Mouse (Mus musculus) stomach, embryonic 15.5 days (tissue): Measurements from ENCODE around the gene Tiam1. TPM values are rescaled to one million over a fixed set of nuclear protein-coding genes. Genes with fewer than 3 reads are reported as not detected.

ENCODE experiments used
- ATAC-seq: fragments of 200-750 bp; cut with Nextera tagmentation; 2 replicates; pipeline ENCODE4 v1.8.0; 2017; ENCODE audit warnings: low read depth, moderate number of reproducible peaks, moderate TSS enrichment; ENCODE audit not compliant: insufficient read depth, low FRiP score
- H3K27ac ChIP-seq: fragments of 300-500 bp; sonication (generic); 2 replicates; pipeline ENCODE4 v1.5.1; 2015; ENCODE audit warnings: mild to moderate bottlenecking, inconsistent platforms
- H3K27me3 ChIP-seq: fragments of 300-500 bp; sonication (generic); replicated peaks from 2 replicates; pipeline ENCODE4 v1.6.1; 2015; ENCODE audit warnings: inconsistent platforms
- H3K36me3 ChIP-seq: fragments of 300-500 bp; sonication (generic); 2 replicates; pipeline ENCODE4 v1.6.1; 2015; ENCODE audit warnings: inconsistent platforms
- H3K4me1 ChIP-seq: fragments of 300-500 bp; sonication (generic); 2 replicates; pipeline ENCODE4 v1.6.1; 2015; ENCODE audit warnings: inconsistent platforms
- H3K4me2 ChIP-seq: fragments of 300-500 bp; sonication (generic); 2 replicates; pipeline ENCODE4 v1.6.1; 2015; ENCODE audit warnings: mild to moderate bottlenecking, inconsistent platforms
- H3K4me3 ChIP-seq: fragments of 300-500 bp; sonication (generic); replicated peaks from 2 replicates; pipeline ENCODE4 v1.5.1; 2015; ENCODE audit warnings: inconsistent platforms
- H3K9ac ChIP-seq: fragments of 300-500 bp; sonication (generic); 2 replicates; pipeline ENCODE4 v1.6.1; 2015; ENCODE audit warnings: inconsistent platforms
- H3K9me3 ChIP-seq: fragments of 300-500 bp; sonication (generic); 2 replicates; pipeline ENCODE4 v1.6.1; 2016; ENCODE audit warnings: inconsistent platforms
- WGBS: fragments of 180-500 bp; shearing (Covaris S2); methylation state at CpG from one replicate; pipeline ENCODE4 v1.1.7; 2015; 5-methylcytosine and 5-hydroxymethylcytosine counted together
- polyA plus RNA-seq: library from polyadenylated mRNA; unstranded; fragments of >200 nt; fragmentation: Nextera tagmentation; extraction: Ambion mirVana; gene quantifications from 2 replicates; pipeline ENCODE4 v1.2.1, GENCODE M21; 2015

The Tiam1 gene
- polyA plus RNA-seq, 1 experiment from 2014 or later = 19.5 TPM

GRCm38 (mm10) chr16:89839829-89840228 lies 303.7 kb downstream of the Tiam1 start:
- no peak for ATAC-seq

GRCm38 (mm10) chr16:89837096-89837495 lies 306.5 kb downstream of the Tiam1 start:
- H3K4me1 ChIP-seq = no peaks in the 10 kb centered on the region
- peaks cover 5% of the 10 kb centered on the region; the same call in 1 of the 2 replicates for H3K36me3 ChIP-seq
- no peak overlapping the region for H3K9ac ChIP-seq
- no peak overlapping the region for H3K4me2 ChIP-seq
- H3K9me3 ChIP-seq = no peaks in the 10 kb centered on the region
- 60% methylated on average over 9 of the region's 9 CpGs for WGBS
- H3K4me3 ChIP-seq = no peak overlapping the region
- H3K27me3 ChIP-seq = no peaks in the 10 kb centered on the region
- no peak overlapping the region for H3K27ac ChIP-seq
- no peak for ATAC-seq

More at GRCm38 (mm10) chr16:89839829-89840228, 303.7 kb downstream of the Tiam1 start:
- no peak overlapping the region for H3K27ac ChIP-seq
- no peak overlapping the region for H3K4me3 ChIP-seq
- no peaks in the 10 kb centered on the region for H3K27me3 ChIP-seq
- H3K36me3 ChIP-seq = no peaks in the 10 kb centered on the region
- no peaks in the 10 kb centered on the region for H3K9me3 ChIP-seq
- no peak overlapping the region for H3K9ac ChIP-seq
- no peak overlapping the region for H3K4me2 ChIP-seq
- no peaks in the 10 kb centered on the region for H3K4me1 ChIP-seq
- WGBS = 87% methylated on average over 5 of the region's 5 CpGs

- H3K4me2 ChIP-seq = no peak overlapping the region
- H3K27ac ChIP-seq = no peak overlapping the region
- no peaks in the 10 kb centered on the region for H3K27me3 ChIP-seq
- no peak overlapping the region for H3K4me3 ChIP-seq
- 67% methylated on average over 7 of the region's 7 CpGs for WGBS
- no peak for ATAC-seq
- no peak overlapping the region for H3K9ac ChIP-seq
- no peaks in the 10 kb centered on the region for H3K9me3 ChIP-seq
- no peaks in the 10 kb centered on the region for H3K4me1 ChIP-seq
- H3K36me3 ChIP-seq = peaks cover 5% of the 10 kb centered on the region; the same call in 1 of the 2 replicates
Measured at GRCm38 (mm10) chr16:89835551-89835950, 308.0 kb downstream of the Tiam1 start.

- 84% methylated on average over 11 of the region's 11 CpGs for WGBS
Measured at GRCm38 (mm10) chr16:89833011-89833410, 310.6 kb downstream of the Tiam1 start.

GRCm38 (mm10) chr16:89831172-89831571 lies 312.4 kb downstream of the Tiam1 start:
- Histone ChIP-seq H3K27me3 (no peaks in the 10 kb centered on the region), H3K4me3 (no peak overlapping the region), H3K4me2 (no peak overlapping the region), H3K9me3 (no peaks in the 10 kb centered on the region), H3K9ac (no peak overlapping the region), H3K27ac (no peak overlapping the region), H3K36me3 (peaks cover 5% of the 10 kb centered on the region; the same call in 1 of the 2 replicates), H3K4me1 (no peaks in the 10 kb centered on the region)
- ATAC-seq = no peak
- WGBS = 37% methylated on average over 10 of the region's 10 CpGs

More at GRCm38 (mm10) chr16:89833011-89833410, 310.6 kb downstream of the Tiam1 start:
- no peak overlapping the region for H3K27ac ChIP-seq
- H3K27me3 ChIP-seq = no peaks in the 10 kb centered on the region
- no peak for ATAC-seq
- no peaks in the 10 kb centered on the region for H3K9me3 ChIP-seq
- no peaks in the 10 kb centered on the region for H3K4me1 ChIP-seq
- H3K4me2 ChIP-seq = no peak overlapping the region
- H3K9ac ChIP-seq = no peak overlapping the region
- no peak overlapping the region for H3K4me3 ChIP-seq
- peaks cover 5% of the 10 kb centered on the region; the same call in 1 of the 2 replicates for H3K36me3 ChIP-seq

GRCm38 (mm10) chr16:89830221-89830648 lies 313.3 kb downstream of the Tiam1 start:
- 0 out of 2 replicates have a peak, but pooled peaks have one; percentile 44 for ATAC-seq
- no peak overlapping the region for H3K27ac ChIP-seq
- H3K27me3 ChIP-seq = no peaks in the 10 kb centered on the region
- no peak overlapping the region for H3K4me2 ChIP-seq
- H3K9ac ChIP-seq = no peak overlapping the region
- WGBS = 73% methylated on average over 15 of the region's 15 CpGs
- no peak overlapping the region for H3K4me3 ChIP-seq
- peaks cover 5% of the 10 kb centered on the region; the same call in 1 of the 2 replicates for H3K36me3 ChIP-seq
- no peaks in the 10 kb centered on the region for H3K4me1 ChIP-seq
- no peaks in the 10 kb centered on the region for H3K9me3 ChIP-seq

GRCm38 (mm10) chr16:89827496-89828125 lies 316.0 kb downstream of the Tiam1 start:
- H3K27ac ChIP-seq = no peak overlapping the region
- peaks cover 5% of the 10 kb centered on the region; the same call in 1 of the 2 replicates for H3K36me3 ChIP-seq
- WGBS = 65% methylated on average over 17 of the region's 17 CpGs
- no peaks in the 10 kb centered on the region for H3K9me3 ChIP-seq
- H3K27me3 ChIP-seq = no peaks in the 10 kb centered on the region
- H3K4me2 ChIP-seq = no peak overlapping the region
- ATAC-seq = no peak
- no peak overlapping the region for H3K9ac ChIP-seq
- no peaks in the 10 kb centered on the region for H3K4me1 ChIP-seq
- no peak overlapping the region for H3K4me3 ChIP-seq

- Histone ChIP-seq H3K27me3 (no peaks in the 10 kb centered on the region), H3K4me1 (no peaks in the 10 kb centered on the region), H3K4me2 (no peak overlapping the region), H3K27ac (no peak overlapping the region), H3K4me3 (no peak overlapping the region), H3K9ac (no peak overlapping the region), H3K9me3 (no peaks in the 10 kb centered on the region), H3K36me3 (no peaks in the 10 kb centered on the region)
- 27% methylated on average over 12 of the region's 12 CpGs for WGBS
- ATAC-seq = no peak
Measured at GRCm38 (mm10) chr16:89825875-89826274, 317.7 kb downstream of the Tiam1 start.

GRCm38 (mm10) chr16:89822882-89823281 lies 320.7 kb downstream of the Tiam1 start:
- WGBS = 89% methylated on average over 6 of the region's 6 CpGs
- Histone ChIP-seq H3K27me3 (no peaks in the 10 kb centered on the region; the same call in 1 of the 2 replicates), H3K4me1 (peaks cover 5% of the 10 kb centered on the region; the same call in 1 of the 2 replicates), H3K36me3 (no peaks in the 10 kb centered on the region), H3K4me3 (no peak overlapping the region), H3K9me3 (no peaks in the 10 kb centered on the region), H3K4me2 (no peak overlapping the region), H3K27ac (no peak overlapping the region), H3K9ac (no peak overlapping the region)
- no peak for ATAC-seq

- no peaks in the 10 kb centered on the region; the same call in 1 of the 2 replicates for H3K27me3 ChIP-seq
- no peak for ATAC-seq
- peaks cover 7% of the 10 kb centered on the region; the same call in 1 of the 2 replicates for H3K4me1 ChIP-seq
- H3K4me2 ChIP-seq = no peak overlapping the region
- H3K27ac ChIP-seq = no peak overlapping the region
- H3K4me3 ChIP-seq = no peak overlapping the region
- H3K36me3 ChIP-seq = no peaks in the 10 kb centered on the region
- WGBS = 46% methylated on average over 4 of the region's 4 CpGs
- no peaks in the 10 kb centered on the region for H3K9me3 ChIP-seq
- H3K9ac ChIP-seq = no peak overlapping the region
Measured at GRCm38 (mm10) chr16:89818661-89819060, 324.9 kb downstream of the Tiam1 start.

- H3K4me1 ChIP-seq = peaks cover 7% of the 10 kb centered on the region; the same call in 1 of the 2 replicates
- ATAC-seq = no peak
- 8% methylated on average over 38 of the region's 38 CpGs for WGBS
Measured at GRCm38 (mm10) chr16:89817861-89818630, 325.5 kb downstream of the Tiam1 start.

GRCm38 (mm10) chr16:89817301-89817700 lies 326.3 kb downstream of the Tiam1 start:
- H3K9me3 ChIP-seq = no peaks in the 10 kb centered on the region
- no peak for ATAC-seq
- no peak overlapping the region for H3K9ac ChIP-seq
- H3K27ac ChIP-seq = no peak overlapping the region
- H3K4me3 ChIP-seq = no peak overlapping the region
- no peaks in the 10 kb centered on the region; the same call in 1 of the 2 replicates for H3K27me3 ChIP-seq
- WGBS = 38% methylated on average over 9 of the region's 9 CpGs
- H3K4me2 ChIP-seq = peak overlapping the region; percentile 17; the same call in 1 of the 2 replicates
- peaks cover 7% of the 10 kb centered on the region; the same call in 1 of the 2 replicates for H3K4me1 ChIP-seq
- H3K36me3 ChIP-seq = no peaks in the 10 kb centered on the region

More at GRCm38 (mm10) chr16:89817861-89818630, 325.5 kb downstream of the Tiam1 start:
- Histone ChIP-seq H3K9ac (no peak overlapping the region), H3K4me2 (peak overlapping the region; percentile 64), H3K4me3 (peak overlapping the region; percentile 31), H3K27ac (no peak overlapping the region), H3K36me3 (no peaks in the 10 kb centered on the region), H3K27me3 (no peaks in the 10 kb centered on the region; the same call in 1 of the 2 replicates), H3K9me3 (no peaks in the 10 kb centered on the region)
